In the genomic region with DNA sequence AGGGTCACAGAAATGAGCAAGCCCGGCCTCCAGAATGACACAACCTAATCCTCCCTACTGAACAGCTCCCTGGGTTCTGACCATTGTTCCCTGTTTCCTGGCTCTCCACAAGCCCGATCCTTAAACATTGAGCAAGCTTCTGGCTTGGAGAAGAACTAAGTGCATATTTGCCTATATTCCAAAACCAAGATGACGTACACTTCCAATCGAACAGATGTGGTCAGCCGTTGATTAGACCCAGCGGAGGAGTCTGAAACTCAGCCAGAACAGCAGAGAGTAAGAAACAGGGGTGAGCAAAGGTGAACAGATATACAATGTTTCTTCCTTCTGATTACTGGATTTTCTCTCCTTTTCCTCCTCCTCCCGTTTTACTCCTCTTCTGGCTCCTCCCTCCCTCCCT, we compare ENCODE assay signal across 9 mouse cellular contexts.
A peak's percentile ranks its signal among the peaks of the same experiment; 100 is the strongest.
DNase-seq lines count a peak whose midpoint lies in the region.
"Had no signal": no experiment of that assay in that cellular context is flagged by ENCODE, and none has a peak within 500 bp of the region (broad histone marks: within the 10 kb centered on the region; RNA-seq: fewer than 3 reads in every experiment).

No protein-coding gene starts in this region.

- DNase-seq in kidney, postnatal 10 days: peak; percentile 23
- DNase-seq in kidney, adult 8-10 months: no peak
- DNase-seq in R1 (ENCODE audit: low read depth, low spot score): peak; percentile 6
- DNase-seq in gastrocnemius, postnatal 25 days: peak; percentile 42
- peak; percentile 32 for DNase-seq in heart, postnatal 4 days
- no peak for DNase-seq in right cerebral cortex, postnatal 36 days (ENCODE audit: low spot score in 2 of 2)
- no peak for DNase-seq in cerebellum, adult 11-12 months
- DNase-seq in adrenal gland, adult 8-10 months: no peak
- DNase-seq: cerebellum, adult 8-10 months had no signal

Comparison
In these comparisons a context has a peak if more than half of its experiments do, and no peak if none do; other contexts are left out.
1. DNase-seq: peak in kidney, postnatal 10 days (single experiment), R1 (single experiment), gastrocnemius, postnatal 25 days (single experiment) and heart, postnatal 4 days (single experiment); none in kidney, adult 8-10 months (0 of 2), right cerebral cortex, postnatal 36 days (0 of 2), cerebellum, adult 11-12 months (single experiment) and adrenal gland, adult 8-10 months (single experiment).